Mouse (Mus musculus): ENCODE measurements around the gene Pacsin3.

Gene Pacsin3

DNA sequence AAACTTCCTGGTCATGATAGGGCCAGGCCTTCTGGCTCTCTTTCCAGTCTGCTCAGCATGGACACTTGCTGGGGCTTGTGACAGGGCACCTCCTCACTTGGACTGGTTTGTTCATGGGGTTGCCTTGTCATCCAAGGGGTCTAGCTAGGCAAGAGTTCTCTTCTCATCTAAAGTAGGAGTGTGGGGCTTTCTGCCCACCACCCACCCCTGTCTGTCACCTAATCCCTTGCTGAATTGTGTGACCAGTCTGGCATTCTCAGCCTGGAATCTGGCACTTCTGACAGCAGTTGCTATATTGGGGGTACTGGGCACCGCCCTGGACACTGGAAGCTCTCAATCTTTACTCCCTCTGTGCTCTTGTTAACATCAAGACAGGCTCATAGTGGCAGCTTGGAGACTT is 3.7 kb downstream of the Pacsin3 start:
- WGBS, result 89% methylated on average over 1 of the region's 1 CpGs

DNA sequence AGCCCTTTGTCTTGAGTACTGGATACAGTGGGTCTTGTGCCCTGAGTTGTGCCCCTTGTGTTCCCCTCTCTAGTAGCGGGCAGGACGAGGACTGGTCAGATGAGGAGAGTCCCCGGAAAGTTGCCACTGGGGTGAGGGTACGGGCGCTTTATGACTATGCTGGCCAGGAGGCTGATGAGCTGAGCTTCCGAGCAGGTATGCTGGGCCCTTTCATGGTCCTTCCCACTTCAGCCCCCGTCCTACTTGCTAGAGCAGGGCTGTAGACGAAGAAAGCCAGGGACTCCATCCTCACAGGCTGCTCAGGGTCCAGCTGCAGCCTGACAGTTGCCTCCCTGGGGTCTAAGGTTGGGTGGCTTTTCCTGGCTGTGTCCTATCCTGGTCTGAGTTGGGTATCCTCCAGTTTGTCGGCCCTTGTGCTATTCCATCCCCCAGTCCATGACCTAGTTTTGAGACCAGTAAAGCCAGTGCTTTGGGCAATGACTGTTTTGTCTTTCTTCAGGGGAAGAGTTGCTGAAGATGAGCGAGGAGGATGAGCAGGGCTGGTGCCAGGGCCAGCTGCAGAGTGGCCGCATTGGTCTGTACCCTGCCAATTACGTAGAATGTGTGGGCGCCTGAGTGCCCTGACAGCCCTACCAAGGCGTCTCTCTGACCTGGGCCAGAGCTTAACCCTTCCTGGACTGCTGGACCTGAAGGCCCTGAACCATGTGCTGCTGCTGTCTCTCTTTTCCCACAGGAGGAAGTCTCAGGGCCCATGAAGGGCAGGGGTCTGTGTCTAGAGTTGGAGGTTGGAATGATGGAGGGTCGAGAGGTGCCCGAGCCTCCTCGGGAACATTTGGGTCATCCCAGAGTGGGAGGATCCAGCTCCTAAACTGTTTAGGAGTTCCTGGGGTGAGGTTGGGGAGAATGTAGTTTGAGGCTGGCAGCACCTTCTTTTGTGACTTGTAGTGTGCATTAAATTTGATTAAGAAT is 8.2 kb downstream of the Pacsin3 start:
- 80% methylated on average over 17 of the region's 17 CpGs for WGBS

DNA sequence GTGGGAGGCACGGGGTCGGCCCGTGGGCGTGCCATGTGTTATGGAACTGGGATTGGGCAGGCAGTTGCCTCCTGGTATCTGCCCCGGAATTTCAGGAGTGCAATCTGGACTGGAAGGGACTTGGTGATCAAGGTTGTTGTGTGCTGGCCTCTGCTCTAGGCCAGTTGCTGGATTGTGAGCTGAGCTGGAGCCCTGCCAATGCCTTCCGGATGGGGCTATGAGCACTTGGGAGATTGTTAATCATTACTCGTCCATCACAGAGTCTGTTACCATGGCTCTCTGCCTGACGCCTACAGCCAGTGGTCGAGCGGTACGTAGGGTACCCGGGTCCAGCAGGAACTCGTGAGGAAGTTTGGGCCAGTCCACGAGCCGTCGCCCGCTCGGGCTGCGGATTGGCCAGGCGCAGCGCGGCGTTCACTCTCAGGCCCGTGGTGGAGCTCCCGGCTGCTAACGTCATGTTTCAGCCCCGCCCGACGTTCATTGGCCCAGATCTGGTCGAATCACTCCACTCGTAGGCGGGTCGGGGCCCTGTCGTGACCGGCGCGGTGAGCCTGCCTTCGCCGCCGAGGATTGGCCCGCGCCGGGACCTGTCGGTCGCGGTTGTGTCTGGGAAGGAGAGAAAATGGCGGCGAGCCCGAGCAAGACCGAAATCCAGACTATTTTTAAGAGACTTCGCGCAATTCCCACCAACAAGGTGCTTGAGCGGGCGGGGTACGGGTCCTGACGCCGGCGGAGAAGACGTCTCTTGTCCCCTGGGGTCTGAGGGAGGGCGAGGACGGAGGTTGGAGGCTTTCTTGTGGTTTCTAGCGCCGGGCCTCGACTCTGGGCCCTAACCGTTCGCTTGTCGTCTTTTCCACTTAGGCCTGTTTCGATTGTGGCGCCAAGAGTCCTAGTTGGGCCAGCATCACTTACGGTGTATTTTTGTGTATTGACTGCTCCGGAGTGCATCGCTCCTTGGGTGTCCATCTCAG is 9.2 kb downstream of the Pacsin3 start, which contains the start of gene Arfgap2:
Gene Arfgap2 (plus strand): TSS at position 264 of the 971 bp plus-strand sequence.
- WGBS, result under 1% methylated on average over 72 of the region's 72 CpGs

DNA sequence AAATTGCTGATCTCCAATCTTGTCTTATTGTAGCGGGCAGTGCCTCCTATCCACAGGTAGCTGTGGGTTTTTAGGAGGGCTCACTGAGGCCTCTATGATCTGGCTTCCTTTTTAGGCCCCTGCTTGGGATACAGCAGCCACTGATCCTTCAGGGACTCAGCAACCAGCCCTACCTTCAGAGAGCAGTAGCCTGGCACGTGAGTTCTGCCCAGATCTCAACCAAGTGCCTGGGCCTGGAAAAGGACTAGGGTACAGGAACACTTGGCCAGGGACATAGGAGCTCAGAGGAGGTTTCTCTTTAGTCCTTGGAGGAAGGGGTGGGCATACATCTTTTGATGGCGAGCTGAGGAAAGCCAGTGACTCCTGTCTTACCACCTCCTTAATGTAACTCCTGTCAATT is 12.3 kb downstream of the Pacsin3 start:
- 96% methylated on average over 3 of the region's 3 CpGs for WGBS

DNA sequence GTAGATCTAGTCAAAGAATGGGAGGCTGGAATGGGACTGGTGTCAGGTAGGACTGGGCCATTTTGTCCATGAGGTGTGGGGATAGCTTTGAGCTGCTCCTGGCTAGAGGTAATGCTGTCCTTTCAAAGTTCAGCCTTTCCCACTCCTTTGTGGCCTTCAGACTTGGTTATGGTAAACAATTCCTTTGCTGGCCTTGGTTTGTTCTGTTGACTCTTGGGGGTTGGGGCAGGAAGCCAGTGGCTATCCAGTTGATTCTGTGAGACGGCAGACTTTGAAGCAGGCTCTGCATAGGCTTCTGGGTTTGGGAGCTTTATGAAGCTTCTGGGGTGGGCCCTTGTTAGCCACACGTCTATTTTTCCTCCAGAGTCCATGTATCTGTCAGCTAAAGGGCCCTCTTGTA is 13.0 kb downstream of the Pacsin3 start:
- 80% methylated on average over 2 of the region's 2 CpGs for whole genome bisulfite sequencing

DNA sequence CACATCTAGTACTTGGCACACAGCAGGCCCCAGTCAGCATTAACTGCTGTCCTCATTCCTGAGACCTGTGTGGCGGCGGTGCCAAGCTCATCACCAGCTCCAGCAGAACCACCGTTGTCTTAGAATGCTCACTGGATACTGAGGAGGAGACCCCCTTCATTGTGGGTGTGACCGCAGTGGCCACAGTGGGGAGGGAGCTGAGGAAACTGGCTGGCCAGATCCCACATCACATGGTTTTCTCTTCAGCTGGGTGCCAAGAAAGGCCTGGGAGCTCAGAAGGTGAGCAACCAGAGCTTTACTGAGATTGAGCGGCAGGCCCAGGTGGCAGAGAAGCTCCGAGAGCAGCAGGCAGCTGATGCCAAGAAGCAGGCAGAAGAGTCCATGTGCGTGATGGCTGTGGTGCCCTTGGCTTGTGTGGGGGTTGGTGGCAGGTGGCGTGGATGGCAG is 14.0 kb downstream of the Pacsin3 start:
- 66% methylated on average over 8 of the region's 8 CpGs for WGBS

DNA sequence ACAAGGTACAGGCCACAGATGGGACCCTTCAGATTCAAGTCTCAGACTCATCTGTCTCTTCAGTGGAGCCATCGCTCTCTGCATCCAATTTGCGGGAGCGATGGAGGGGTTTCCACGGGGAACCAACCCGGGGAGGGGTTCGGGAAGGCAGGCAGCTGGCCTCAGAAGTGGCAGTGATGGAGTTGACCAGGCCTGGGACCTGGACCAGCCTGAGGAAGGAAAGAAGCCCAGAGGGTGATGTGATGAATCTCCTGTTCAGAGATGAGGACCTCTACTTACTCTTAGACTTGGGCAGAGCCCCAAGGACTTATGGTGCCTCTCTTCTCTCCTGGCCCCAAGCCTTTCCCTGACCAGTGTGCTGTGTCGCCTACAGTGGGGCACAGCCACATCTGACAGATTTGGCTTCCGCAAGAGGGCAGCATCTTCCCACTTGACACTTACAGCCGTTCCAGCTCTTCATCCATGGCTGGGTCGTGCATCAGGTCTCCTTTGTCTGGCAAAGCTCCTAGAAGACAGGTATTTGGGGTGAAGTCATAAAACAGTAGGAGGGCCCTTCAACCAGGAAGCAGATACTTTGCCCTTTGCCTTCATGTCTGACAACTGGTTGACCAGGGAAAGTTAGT is 23.1 kb downstream of the Pacsin3 start:
- WGBS, result 32% methylated on average over 10 of the region's 10 CpGs

DNA sequence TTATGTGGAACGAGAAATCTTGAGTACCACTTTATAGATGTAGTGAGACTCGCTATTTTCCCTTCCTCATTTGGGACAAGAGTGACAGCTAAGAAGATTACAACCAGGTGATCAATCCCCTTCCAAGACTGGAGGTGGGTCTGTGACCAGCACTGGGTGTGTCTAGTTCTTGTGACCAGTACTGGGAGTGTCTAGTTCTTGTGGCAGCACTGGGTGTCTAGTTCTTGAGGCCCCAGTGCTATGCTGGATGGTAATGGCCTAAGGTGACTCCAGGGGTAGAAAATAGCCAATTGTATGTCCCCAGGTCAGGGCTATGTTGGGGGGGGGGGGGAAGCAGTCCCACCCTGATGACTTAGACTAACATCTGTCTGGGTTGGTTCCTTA is 23.6 kb downstream of the Pacsin3 start:
- 71% methylated on average over 2 of the region's 2 CpGs for WGBS

DNA sequence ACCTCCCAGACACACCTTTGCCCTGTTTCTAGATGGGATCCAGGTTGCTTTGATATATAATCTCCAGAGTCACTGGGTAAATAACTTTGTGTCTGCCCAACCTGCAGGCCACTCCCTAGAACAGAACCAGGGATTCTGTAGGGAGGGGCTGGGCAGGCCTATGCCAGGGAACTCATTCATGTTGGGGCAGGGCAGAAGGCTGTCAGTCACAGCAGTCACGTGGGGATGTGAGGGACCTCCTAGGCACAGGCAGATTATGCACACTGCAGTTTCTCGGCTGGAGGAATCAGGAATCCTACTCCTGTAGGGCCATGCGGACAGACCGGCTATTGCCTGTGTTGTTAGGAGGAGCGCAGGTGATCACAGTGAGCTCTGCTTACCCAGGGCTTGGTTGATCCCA is 25.6 kb downstream of the Pacsin3 start:
- 63% methylated on average over 5 of the region's 5 CpGs for WGBS

DNA sequence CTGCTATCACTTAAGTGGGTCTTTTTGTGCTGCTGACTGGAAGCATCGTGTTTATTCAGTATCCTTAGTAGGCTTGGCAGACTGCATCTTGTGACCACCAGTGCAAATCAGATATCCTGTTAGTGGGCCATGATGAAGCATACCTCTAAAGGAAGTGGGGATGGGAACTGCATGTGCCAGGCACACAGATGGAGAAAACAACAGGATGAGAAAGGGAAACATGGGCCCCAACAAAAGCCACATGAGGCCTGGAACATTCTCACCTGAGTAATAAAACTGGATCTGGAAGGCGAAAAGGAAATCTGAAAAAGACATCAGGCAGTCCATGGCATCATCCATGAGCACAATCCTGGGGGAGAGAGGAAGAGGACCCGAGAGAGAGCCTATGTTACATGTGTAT is 28.2 kb downstream of the Pacsin3 start:
- 61% methylated on average over 3 of the region's 3 CpGs for WGBS

DNA sequence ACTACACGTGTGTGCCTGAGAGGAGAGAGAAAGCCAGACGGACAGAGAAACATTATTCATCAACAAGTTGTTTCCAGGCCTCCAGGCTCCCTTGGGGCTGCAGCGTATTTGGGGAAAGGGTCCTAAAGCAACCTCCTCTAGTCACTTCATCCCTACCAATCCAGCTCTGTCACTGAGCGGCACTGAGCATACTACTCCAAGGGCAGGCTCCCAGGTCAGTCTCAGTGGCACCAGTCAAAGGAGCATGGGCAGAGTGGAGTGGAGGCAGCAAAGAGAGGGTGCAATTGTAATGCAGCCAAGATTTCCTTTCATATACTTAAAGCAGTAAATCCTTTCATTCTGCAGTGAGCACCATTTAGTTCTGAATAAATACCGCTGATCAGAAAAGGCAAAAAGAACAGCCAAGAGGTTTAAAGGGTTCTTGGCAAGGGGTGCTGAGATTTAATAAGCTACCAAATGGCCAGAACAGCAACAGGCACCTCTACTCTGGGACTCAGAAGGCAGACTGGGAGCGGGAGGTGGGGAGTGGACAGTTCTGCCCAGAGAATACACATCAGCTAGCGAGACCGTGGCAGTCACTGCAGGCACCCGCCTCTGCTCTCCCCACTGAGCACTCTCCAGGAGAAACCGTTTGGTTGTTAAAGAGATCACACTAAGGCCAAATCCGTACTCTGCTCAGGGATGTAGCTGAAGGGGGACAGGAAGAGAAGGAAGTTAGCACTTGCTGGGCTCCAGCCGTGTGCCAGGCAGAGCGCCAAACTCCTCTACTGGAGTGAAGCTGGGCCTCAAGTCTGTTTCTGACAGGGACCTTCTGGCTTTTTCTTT is 28.8 kb downstream of the Pacsin3 start:
- 28% methylated on average over 13 of the region's 13 CpGs for WGBS

DNA sequence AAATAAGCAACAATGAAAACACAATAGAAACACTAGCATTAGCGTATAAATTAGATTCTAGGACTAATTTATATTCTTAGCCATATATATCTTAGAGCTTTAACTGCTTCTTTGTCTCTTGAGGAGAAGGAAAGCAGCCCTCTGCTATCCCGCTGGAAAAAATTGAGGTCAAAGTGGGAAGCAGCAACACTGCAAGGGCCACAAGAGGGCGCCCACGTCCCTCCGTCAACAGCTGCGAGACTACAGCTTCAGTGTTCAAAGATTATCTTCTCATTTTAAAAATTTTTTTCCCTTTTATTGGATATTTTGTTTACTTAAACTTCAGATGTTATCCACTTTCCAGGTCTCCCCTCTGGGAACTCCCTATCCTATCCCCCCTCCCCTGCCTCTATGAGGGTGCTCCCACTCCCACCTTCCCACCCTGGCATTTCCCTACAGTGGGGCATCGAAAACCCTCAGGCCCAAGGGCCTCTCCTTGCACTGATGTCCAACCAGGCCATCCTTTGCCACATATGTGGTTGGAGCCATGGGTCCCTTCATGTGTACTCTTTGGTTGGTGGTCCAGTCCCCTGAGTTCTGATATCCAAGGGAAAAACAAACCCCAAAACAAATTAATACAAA is 30.2 kb downstream of the Pacsin3 start:
- 12% methylated on average over 7 of the region's 7 CpGs for WGBS

DNA sequence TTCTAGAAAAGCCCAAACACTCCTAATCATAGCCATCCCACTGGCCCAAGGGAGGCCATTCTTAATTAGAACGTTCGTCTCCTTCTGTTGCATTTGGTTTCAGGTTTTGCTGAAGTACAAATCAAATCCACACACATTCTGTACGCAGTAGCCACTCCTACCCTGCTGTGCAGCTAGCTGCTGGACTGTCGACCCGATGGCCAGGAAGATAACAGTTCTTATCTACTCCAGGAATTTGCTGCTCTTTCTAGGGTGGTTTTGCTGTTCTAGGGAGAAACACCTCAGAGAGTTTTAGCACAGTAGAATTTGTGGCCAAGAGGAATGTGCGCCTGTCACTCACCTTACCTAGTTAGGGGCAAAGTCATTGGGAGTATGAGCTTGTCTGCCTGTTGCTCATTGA is 31.8 kb downstream of the Pacsin3 start:
- 81% methylated on average over 6 of the region's 6 CpGs for WGBS

DNA sequence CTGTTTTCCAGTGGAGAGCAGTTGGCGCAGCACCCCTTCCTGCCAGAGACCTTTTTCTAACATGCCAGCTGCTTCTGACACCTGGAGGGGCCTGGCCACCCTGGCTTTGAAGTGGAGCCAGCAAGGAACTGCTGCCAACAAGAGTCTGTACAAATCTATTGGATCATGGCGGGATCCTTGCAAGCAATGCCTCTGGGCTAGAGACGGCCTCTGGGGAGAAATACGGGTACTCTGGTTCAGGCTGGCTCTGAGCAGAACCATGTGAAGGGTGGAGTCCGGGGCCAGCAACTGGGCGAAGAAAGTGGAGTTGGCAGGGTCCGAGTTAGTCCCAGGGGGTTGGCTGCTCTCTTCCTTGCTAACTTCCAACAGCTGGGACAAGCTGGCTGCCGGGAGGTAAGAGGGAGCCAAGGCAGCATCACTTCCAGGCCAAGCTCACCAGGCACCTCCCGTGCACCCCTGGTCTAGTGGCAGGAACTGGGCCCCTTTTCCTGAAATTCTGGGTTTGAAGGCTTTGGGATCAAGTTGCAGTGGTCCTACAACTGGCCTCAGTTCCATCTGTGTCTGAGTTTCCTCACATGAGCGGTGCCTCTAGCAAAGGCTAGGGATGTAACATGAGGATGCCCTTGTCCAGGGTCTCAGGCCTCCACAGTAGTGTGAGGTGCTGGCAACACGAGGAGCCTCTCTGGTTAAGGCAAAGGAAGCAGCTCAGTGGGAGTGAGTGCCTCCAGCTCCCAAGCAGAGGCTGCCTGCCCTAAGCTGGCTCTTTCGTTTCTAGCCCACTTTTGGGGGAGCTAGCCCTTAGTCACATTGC is 35.6 kb downstream of the Pacsin3 start:
- WGBS, result 58% methylated on average over 12 of the region's 12 CpGs

DNA sequence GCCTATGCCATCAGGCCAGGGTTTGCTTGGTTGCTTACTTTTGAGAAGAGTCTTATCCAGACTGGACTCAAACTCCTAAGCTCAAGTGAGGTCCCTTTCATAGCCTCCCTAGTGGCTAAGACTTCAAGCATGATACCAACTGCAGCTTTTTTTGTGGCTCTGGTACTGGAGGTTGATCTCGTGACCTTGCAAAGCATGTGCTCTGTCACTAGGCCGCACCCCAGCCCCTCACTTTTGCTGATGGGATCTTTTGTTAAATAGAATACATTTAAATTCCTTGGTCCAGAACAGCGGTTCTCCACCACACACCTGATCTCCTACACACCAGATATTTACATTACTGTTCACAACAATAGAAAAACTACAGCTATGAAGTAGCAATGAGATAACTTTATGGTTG is 38.5 kb downstream of the Pacsin3 start:
- 96% methylated on average over 3 of the region's 3 CpGs for WGBS

DNA sequence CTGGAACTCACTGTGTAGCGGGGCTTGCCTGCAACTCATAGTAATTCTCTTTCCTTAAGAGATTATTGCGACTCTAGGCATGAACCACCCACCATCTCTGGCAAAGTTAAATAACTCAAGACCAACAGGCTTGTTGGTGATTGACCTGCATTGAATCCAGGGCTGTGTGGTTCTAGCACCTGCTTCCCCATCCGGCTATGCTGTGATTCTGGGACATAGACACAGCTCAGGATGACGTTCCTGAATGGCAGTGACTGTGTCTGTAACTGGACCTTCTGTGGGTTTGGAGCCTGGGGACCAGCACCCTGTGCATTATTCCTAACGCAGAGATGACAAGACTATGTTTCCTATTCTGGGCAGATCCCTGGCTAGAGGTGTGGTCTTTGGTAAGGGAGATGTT is 40.1 kb downstream of the Pacsin3 start:
- WGBS, result 91% methylated on average over 5 of the region's 5 CpGs

DNA sequence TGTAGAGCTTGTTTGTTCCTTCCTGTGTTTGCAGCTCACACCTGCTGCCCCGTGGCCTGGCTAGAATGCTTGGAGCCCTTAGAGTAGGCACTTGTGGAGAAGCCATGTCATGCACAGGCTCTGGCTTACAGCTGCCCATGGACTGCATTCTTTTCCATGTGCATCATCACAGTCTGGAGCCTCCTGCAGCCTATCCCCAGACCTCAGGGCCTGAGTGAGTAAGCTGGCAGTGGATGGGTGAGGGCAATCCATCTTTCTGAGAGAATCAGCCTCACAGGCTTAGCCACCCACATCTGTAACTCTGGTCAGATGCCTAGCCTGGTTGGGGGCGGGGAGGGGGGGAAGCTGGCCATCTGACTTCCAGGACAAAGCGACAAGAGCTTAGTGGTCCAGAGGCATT is 43.4 kb downstream of the Pacsin3 start:
- WGBS, result 67% methylated on average over 3 of the region's 3 CpGs

DNA sequence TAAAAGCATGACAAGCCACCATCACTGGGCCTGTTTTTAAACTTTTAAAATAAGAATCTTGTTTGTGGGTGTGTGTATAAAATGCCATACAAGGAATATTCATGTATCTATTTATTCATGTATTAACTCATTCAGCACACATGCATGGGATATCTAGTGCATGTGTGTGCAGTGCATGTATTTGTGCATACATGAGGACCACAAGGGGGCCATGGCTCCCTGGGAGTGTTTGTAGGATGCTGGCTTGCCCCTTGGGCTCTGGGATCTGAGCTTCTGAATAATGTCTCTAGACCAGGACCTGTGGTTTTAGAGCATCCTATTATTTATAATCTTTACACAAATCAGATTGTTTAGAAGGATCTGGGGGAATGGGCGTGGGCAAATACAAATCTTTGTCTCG is 45.0 kb downstream of the Pacsin3 start:
- 96% methylated on average over 2 of the region's 2 CpGs for WGBS

DNA sequence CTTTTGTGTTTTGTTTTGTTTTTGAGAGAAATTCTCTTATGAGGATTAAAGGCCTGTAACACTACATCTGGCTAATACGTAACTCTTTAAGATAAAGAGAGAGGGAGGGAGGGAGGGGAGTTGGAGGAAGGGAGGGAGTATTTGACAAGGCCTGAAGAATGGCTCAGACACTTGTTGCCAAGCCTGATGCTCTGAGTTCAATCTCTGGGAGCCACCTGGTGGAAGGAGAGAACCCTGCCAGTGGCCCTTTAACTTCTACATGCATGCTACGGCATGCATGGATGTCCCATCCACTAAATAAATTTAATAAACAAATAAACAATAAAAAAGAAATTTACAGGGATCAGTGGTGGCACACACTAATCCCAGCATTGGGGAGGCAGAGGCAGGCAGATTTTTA is 46.1 kb downstream of the Pacsin3 start:
- WGBS, result 88% methylated on average over 2 of the region's 2 CpGs

DNA sequence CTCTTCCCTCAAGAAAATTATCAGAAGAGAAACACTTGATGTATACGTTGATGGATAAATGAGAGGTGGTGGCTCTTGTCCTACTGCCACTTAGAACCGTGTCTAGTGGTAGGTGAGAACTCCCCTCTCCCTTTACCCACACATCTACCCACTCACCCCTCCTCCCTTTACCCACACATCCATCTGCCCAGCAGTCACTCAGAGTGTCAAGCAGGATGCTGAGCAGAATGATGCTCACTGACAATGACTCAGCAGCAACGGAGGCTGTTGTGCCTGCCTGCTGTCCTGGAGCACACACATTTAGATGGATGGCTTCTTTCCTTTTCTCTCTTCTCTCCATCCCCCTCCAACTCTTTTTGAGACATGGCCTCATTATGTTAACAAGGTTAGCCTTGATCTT is 47.1 kb downstream of the Pacsin3 start:
- 53% methylated on average over 3 of the region's 3 CpGs for WGBS

All from cerebral cortex, adult 2 months (tissue).